Mouse (Mus musculus) liver, embryonic 12.5 days (tissue): ENCODE measurements at regions not wholly inside any gene's neighbourhood (a gene's known extent, or its start where the extent isn't known, plus 50 kb on each side); places are given as distances from the start of the nearest gene placed in this dataset.

Experiments
- ATAC-seq: fragments of 200-750 bp; cut with Nextera tagmentation; 2 replicates; pipeline ENCODE4 v1.8.0; 2017; ENCODE audit warnings: moderate number of reproducible peaks, mild to moderate bottlenecking, moderate library complexity
- H3K27ac ChIP-seq: fragments of 300-500 bp; sonication (generic); 2 replicates; pipeline ENCODE4 v1.5.1; 2016; ENCODE audit warnings: mild to moderate bottlenecking
- H3K27me3 ChIP-seq: fragments of 300-500 bp; sonication (generic); replicated peaks from 2 replicates; pipeline ENCODE4 v1.6.1; 2016; ENCODE audit warnings: mild to moderate bottlenecking, moderate library complexity
- H3K36me3 ChIP-seq: fragments of 300-500 bp; sonication (generic); 2 replicates; pipeline ENCODE4 v1.6.1; 2016; ENCODE audit warnings: mild to moderate bottlenecking, moderate library complexity
- H3K4me1 ChIP-seq: fragments of 300-500 bp; sonication (generic); 2 replicates; pipeline ENCODE4 v1.6.1; 2016
- H3K4me2 ChIP-seq: fragments of 300-500 bp; sonication (generic); 2 replicates; pipeline ENCODE4 v1.6.1; 2016; ENCODE audit warnings: mild to moderate bottlenecking, moderate library complexity
- H3K4me3 ChIP-seq: fragments of 300-500 bp; sonication (generic); 2 replicates; pipeline ENCODE4 v1.5.1; 2016; ENCODE audit warnings: mild to moderate bottlenecking, moderate library complexity
- H3K9ac ChIP-seq: fragments of 300-500 bp; sonication (generic); 2 replicates; pipeline ENCODE4 v1.6.1; 2016; ENCODE audit warnings: mild to moderate bottlenecking, moderate library complexity
- H3K9me3 ChIP-seq: fragments of 300-500 bp; sonication (generic); replicated peaks from 2 replicates; pipeline ENCODE4 v1.6.1; 2016; ENCODE audit warnings: mild to moderate bottlenecking, moderate library complexity
- WGBS: fragments of 180-500 bp; shearing (Covaris S2); methylation state at CpG from one replicate; pipeline ENCODE4 v1.1.7; 2016; ENCODE audit not compliant: insufficient replicate concordance; 5-methylcytosine and 5-hydroxymethylcytosine counted together

DNA sequence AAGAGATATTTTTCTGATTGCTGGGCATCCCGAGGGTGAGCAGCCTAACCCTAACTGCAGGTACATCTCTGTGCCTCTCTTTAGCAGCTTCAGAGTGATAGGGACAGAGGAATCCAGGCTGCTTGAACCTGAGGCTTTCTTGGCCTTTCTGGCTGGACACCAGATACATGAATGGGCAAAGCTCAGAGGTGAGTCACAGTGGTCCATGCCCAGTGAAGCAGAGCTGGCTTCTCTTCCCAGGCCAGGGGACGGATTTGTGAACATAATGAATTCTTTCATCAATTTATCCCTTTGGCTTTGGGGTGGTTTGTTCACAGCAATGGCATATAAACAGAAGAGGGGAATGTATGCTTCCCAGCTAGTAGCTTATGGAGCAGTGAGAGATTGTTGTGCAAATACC is 114.9 kb upstream of the Ngf start:
- H3K27ac ChIP-seq = no peak overlapping the region
- no peaks in the 10 kb centered on the region for H3K36me3 ChIP-seq
- no peaks in the 10 kb centered on the region for H3K9me3 ChIP-seq
- no peak overlapping the region for H3K4me3 ChIP-seq
- H3K27me3 ChIP-seq = no peaks in the 10 kb centered on the region
- no peak for ATAC-seq
- WGBS = 45% methylated on average over 2 of the region's 2 CpGs
- no peak overlapping the region for H3K4me2 ChIP-seq
- H3K4me1 ChIP-seq = no peaks in the 10 kb centered on the region
- H3K9ac ChIP-seq = no peak overlapping the region

GRCm38 (mm10) chr3:102353277-102353900 is 116.3 kb upstream of the Ngf start:
- 75% methylated on average over 6 of the region's 6 CpGs for WGBS
- no peak for ATAC-seq
- no peaks in the 10 kb centered on the region for H3K36me3 ChIP-seq
- H3K9me3 ChIP-seq = no peaks in the 10 kb centered on the region
- H3K4me3 ChIP-seq = no peak overlapping the region
- no peaks in the 10 kb centered on the region for H3K4me1 ChIP-seq
- H3K27ac ChIP-seq = no peak overlapping the region
- H3K27me3 ChIP-seq = no peaks in the 10 kb centered on the region
- no peak overlapping the region for H3K4me2 ChIP-seq
- H3K9ac ChIP-seq = no peak overlapping the region

GRCm38 (mm10) chr3:102346077-102346476 is 123.6 kb upstream of the Ngf start:
- no peak for ATAC-seq
- no peaks in the 10 kb centered on the region for H3K4me1 ChIP-seq
- no peak overlapping the region for H3K4me2 ChIP-seq
- H3K4me3 ChIP-seq = no peak overlapping the region
- H3K27ac ChIP-seq = no peak overlapping the region
- H3K27me3 ChIP-seq = no peaks in the 10 kb centered on the region
- no peak overlapping the region for H3K9ac ChIP-seq
- H3K9me3 ChIP-seq = no peaks in the 10 kb centered on the region
- H3K36me3 ChIP-seq = no peaks in the 10 kb centered on the region
- WGBS = 54% methylated on average over 3 of the region's 3 CpGs

GRCm38 (mm10) chr3:102345291-102345690 is 124.4 kb upstream of the Ngf start:
- H3K27ac ChIP-seq = no peak overlapping the region
- ATAC-seq = no peak
- whole genome bisulfite sequencing = 56% methylated on average over 5 of the region's 5 CpGs
- no peaks in the 10 kb centered on the region for H3K27me3 ChIP-seq
- H3K4me3 ChIP-seq = no peak overlapping the region
- H3K9ac ChIP-seq = no peak overlapping the region
- no peaks in the 10 kb centered on the region for H3K4me1 ChIP-seq
- no peak overlapping the region for H3K4me2 ChIP-seq
- no peaks in the 10 kb centered on the region for H3K9me3 ChIP-seq
- H3K36me3 ChIP-seq = no peaks in the 10 kb centered on the region

DNA sequence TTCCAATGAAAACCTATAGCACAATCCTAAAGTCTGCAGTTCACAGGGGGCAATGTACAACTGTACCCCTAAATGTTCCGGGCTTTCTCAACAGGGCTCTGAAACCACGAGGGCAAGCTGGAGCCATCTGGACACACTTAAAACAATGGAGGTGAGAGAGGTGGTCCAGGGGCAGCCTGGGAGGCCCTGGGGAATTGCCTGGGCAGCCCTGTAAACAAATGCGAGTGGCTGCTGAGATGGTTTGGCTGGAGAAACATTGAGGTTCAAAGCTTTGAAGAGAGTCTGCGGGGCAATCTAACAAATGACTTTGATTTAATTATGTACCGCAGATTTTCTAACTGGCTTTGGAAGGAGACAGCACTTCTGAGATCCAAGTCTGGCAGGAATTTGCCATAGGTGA is 129.0 kb upstream of the Ngf start:
- no peaks in the 10 kb centered on the region for H3K9me3 ChIP-seq
- H3K4me2 ChIP-seq = no peak overlapping the region
- no peaks in the 10 kb centered on the region for H3K27me3 ChIP-seq
- no peak overlapping the region for H3K9ac ChIP-seq
- no peak overlapping the region for H3K27ac ChIP-seq
- H3K36me3 ChIP-seq = no peaks in the 10 kb centered on the region
- H3K4me1 ChIP-seq = no peaks in the 10 kb centered on the region
- 56% methylated on average over 5 of the region's 5 CpGs for WGBS
- H3K4me3 ChIP-seq = no peak overlapping the region
- no peak for ATAC-seq

- Histone ChIP-seq H3K27ac (no peak overlapping the region), H3K4me3 (no peak overlapping the region), H3K9ac (no peak overlapping the region), H3K27me3 (no peaks in the 10 kb centered on the region), H3K9me3 (no peaks in the 10 kb centered on the region), H3K4me2 (no peak overlapping the region), H3K36me3 (no peaks in the 10 kb centered on the region), H3K4me1 (no peaks in the 10 kb centered on the region)
- no peak for ATAC-seq
- 61% methylated on average over 8 of the region's 8 CpGs for WGBS
These were observed 131.8 kb upstream of the Ngf start for GRCm38 (mm10) chr3:102337881-102338280.

DNA sequence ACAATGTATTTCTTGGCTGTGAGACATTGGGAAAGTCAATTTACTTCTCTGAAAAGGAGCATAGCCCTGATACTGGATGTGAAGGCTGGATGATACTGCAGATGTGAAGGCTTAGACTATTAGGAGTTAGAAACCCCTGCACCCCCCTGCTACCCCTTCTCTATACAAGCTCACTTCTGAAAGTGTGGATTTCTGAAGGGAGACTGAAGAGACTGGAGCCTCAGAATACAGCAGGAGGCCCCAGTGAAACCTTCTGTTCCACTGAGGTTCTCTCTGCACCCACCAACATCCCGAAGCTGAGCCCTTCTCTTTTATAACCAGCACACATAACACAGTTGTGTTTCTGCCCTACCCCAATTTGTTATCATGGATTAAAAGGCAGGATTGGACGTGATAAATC is 131.7 kb upstream of the Vangl1 start:
- 56% methylated on average over 2 of the region's 2 CpGs for WGBS
- Histone ChIP-seq H3K4me1 (no peaks in the 10 kb centered on the region), H3K36me3 (no peaks in the 10 kb centered on the region), H3K27me3 (no peaks in the 10 kb centered on the region), H3K9ac (no peak overlapping the region), H3K4me2 (no peak overlapping the region), H3K9me3 (no peaks in the 10 kb centered on the region), H3K27ac (no peak overlapping the region), H3K4me3 (no peak overlapping the region)
- ATAC-seq = no peak

DNA sequence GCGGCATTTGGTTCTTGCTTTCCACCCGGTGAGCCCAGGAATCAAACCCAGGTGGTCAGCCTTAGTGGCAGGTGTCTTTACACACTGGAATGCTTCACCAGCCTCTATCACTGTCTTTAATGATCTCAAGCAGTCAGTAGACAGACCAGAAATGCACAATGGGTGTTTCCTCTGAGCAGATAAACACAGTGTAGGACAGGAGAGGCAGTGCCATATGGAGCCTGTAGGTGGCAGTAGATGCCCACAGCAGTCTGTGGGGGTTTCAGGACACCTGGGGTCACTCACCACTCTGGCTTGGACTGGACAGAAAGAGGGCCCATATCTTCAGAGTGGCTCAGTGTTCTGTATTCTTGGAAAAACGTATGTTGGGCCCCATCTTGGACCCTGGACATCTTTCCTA is 130.7 kb upstream of the Vangl1 start:
- H3K4me2 ChIP-seq = no peak overlapping the region
- H3K9me3 ChIP-seq = no peaks in the 10 kb centered on the region
- 65% methylated on average over 3 of the region's 3 CpGs for WGBS
- H3K9ac ChIP-seq = no peak overlapping the region
- no peaks in the 10 kb centered on the region for H3K4me1 ChIP-seq
- no peak overlapping the region for H3K4me3 ChIP-seq
- no peaks in the 10 kb centered on the region for H3K27me3 ChIP-seq
- no peak overlapping the region for H3K27ac ChIP-seq
- no peaks in the 10 kb centered on the region for H3K36me3 ChIP-seq
- ATAC-seq = no peak

- H3K36me3 ChIP-seq = no peaks in the 10 kb centered on the region
- ATAC-seq = no peak
- no peak overlapping the region for H3K4me3 ChIP-seq
- WGBS = 59% methylated on average over 3 of the region's 3 CpGs
- H3K9me3 ChIP-seq = no peaks in the 10 kb centered on the region
- H3K4me2 ChIP-seq = no peak overlapping the region
- no peaks in the 10 kb centered on the region for H3K27me3 ChIP-seq
- H3K9ac ChIP-seq = no peak overlapping the region
- no peak overlapping the region for H3K27ac ChIP-seq
- H3K4me1 ChIP-seq = no peaks in the 10 kb centered on the region
These were observed 127.7 kb upstream of the Vangl1 start for GRCm38 (mm10) chr3:102332221-102332620.

DNA sequence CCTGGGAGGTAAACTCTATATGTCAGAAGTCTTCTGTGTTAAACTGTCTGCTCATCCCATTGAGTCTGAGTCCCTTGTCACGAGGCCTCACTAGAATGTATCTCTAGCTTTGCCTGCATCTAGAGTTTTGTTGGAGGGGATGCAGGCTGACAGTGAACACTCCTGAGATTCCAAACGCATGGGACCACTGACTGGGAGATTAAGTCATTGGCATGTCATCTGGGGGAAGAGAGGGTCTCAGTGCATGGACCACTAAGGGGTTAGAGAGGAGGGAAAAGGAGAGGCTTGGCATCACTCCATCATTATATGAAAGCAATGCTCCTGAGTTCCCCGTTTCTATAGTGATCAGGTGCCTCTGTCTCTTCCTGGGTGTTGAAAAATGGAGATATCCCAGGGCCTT is 114.8 kb upstream of the Vangl1 start:
- H3K9ac ChIP-seq = no peak overlapping the region
- no peak overlapping the region for H3K4me2 ChIP-seq
- ATAC-seq = no peak
- H3K4me3 ChIP-seq = no peak overlapping the region
- H3K9me3 ChIP-seq = no peaks in the 10 kb centered on the region
- H3K4me1 ChIP-seq = no peaks in the 10 kb centered on the region
- H3K27ac ChIP-seq = no peak overlapping the region
- 52% methylated on average over 3 of the region's 3 CpGs for WGBS
- H3K36me3 ChIP-seq = no peaks in the 10 kb centered on the region
- H3K27me3 ChIP-seq = no peaks in the 10 kb centered on the region

GRCm38 (mm10) chr3:102316151-102316550 is 111.7 kb upstream of the Vangl1 start:
- Histone ChIP-seq H3K9me3 (no peaks in the 10 kb centered on the region), H3K4me1 (no peaks in the 10 kb centered on the region), H3K9ac (no peak overlapping the region), H3K4me3 (no peak overlapping the region), H3K36me3 (no peaks in the 10 kb centered on the region), H3K27me3 (no peaks in the 10 kb centered on the region), H3K27ac (no peak overlapping the region), H3K4me2 (no peak overlapping the region)
- WGBS = 61% methylated on average over 3 of the region's 3 CpGs
- ATAC-seq = no peak

DNA sequence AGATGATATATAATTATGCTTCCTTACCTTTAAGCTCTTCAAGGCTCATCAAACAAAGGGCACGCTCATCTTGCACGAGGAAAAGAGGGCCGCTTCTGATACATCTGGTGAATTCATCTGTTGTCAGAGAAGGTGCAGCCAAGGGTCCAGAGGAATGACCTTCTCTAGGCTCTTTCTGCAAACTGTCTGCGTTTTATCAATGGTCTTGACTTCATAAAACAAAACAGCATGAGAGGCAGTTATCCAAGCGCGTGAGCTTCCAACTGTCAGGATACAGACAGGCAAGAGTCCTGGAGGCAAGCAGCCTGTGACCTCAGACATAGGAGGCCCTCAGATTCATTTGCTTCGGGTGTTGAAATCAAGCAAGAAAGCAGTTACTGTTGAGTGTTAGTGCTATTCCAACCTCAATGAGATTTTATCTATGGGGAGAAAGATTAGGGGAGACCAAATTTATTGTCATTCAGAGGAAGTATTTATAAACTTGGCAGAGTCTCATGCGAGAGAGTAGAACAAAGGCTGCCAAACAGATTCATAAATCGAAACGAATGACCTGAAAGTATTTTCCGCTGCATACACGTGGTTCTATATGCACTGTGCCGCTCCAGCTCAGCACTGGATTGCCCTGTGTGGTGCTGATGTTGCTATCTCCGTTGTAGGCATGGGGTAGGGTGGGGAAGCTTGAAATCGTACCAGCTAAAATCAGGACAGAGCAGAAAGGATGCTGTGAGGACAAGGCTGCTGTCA is 107.2 kb upstream of the Vangl1 start:
- no peak overlapping the region for H3K9ac ChIP-seq
- H3K27me3 ChIP-seq = no peaks in the 10 kb centered on the region
- no peak overlapping the region for H3K4me2 ChIP-seq
- no peaks in the 10 kb centered on the region for H3K4me1 ChIP-seq
- no peak overlapping the region for H3K27ac ChIP-seq
- no peak for ATAC-seq
- 70% methylated on average over 15 of the region's 15 CpGs for WGBS
- H3K9me3 ChIP-seq = no peaks in the 10 kb centered on the region
- no peaks in the 10 kb centered on the region for H3K36me3 ChIP-seq
- no peak overlapping the region for H3K4me3 ChIP-seq

DNA sequence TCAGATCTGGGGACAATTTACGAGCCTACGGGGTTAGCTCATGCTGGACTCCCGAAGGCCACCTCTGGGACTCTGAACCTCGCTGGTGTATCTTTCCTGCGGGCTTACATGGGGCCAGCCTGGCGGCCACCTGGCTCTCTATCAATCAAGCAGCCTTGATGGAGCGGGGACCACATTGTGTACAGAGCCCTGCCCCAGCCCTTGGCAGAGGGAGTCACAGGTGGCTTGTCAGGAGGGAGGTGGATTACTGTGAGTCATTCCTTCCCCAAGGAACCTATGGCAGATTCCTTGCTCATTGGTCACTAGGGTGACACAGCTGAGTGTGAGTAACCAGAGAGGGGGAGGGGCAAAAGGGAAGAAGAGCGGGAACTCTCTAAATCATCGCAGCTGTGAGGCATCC is 105.8 kb upstream of the Vangl1 start:
- no peak overlapping the region for H3K27ac ChIP-seq
- ATAC-seq = no peak
- no peak overlapping the region for H3K4me3 ChIP-seq
- no peaks in the 10 kb centered on the region for H3K9me3 ChIP-seq
- H3K27me3 ChIP-seq = no peaks in the 10 kb centered on the region
- no peak overlapping the region for H3K9ac ChIP-seq
- no peaks in the 10 kb centered on the region for H3K36me3 ChIP-seq
- 61% methylated on average over 9 of the region's 9 CpGs for WGBS
- H3K4me2 ChIP-seq = no peak overlapping the region
- no peaks in the 10 kb centered on the region for H3K4me1 ChIP-seq
